Mouse (Mus musculus) embryonic facial prominence, embryonic 14.5 days (tissue): ENCODE measurements at regions not wholly inside any gene's neighbourhood (a gene's known extent, or its start where the extent isn't known, plus 50 kb on each side); places are given as distances from the start of the nearest gene placed in this dataset.
A peak's percentile ranks its signal among the peaks of the same experiment; 100 is the strongest.

Source experiments
- ATAC-seq: fragments of 200-750 bp; cut with Nextera tagmentation; 2 replicates; pipeline ENCODE4 v1.8.0; 2017; ENCODE audit warnings: low read depth, moderate number of reproducible peaks, moderate TSS enrichment
- DNase-seq: peaks from one replicate; pipeline ENCODE4 v3.0.0-alpha.2; 2015; ENCODE audit warnings: low spot score
- H3K27ac ChIP-seq: fragments of 300-500 bp; sonication (generic); replicated peaks from 2 replicates; pipeline ENCODE4 v1.5.1; 2014; ENCODE audit warnings: low read depth, mild to moderate bottlenecking, low read length, moderate library complexity
- H3K27me3 ChIP-seq: fragments of 300-500 bp; sonication (generic); replicated peaks from 2 replicates; pipeline ENCODE4 v1.6.1; 2014; ENCODE audit warnings: low read length; ENCODE audit not compliant: control insufficient read depth, insufficient read depth
- H3K36me3 ChIP-seq: fragments of 300-500 bp; sonication (generic); 2 replicates; pipeline ENCODE4 v1.6.1; 2014; ENCODE audit warnings: low read length, mixed read lengths; ENCODE audit not compliant: control insufficient read depth, insufficient read depth
- H3K4me1 ChIP-seq: fragments of 300-500 bp; sonication (generic); 2 replicates; pipeline ENCODE4 v1.6.1; 2014; ENCODE audit warnings: antibody characterized with exemption, low read length; ENCODE audit not compliant: control insufficient read depth, insufficient read depth
- H3K4me2 ChIP-seq: fragments of 300-500 bp; sonication (generic); 2 replicates; pipeline ENCODE4 v1.6.1; 2014; ENCODE audit warnings: low read depth, mild to moderate bottlenecking, low read length, moderate library complexity, mixed read lengths
- H3K4me3 ChIP-seq: fragments of 300-500 bp; sonication (generic); 2 replicates; pipeline ENCODE4 v1.5.1; 2014; ENCODE audit warnings: low read depth, mild to moderate bottlenecking, low read length
- H3K9ac ChIP-seq: fragments of 300-500 bp; sonication (generic); 2 replicates; pipeline ENCODE4 v1.6.1; 2014; ENCODE audit warnings: low read depth, mild to moderate bottlenecking, low read length, moderate library complexity, mixed read lengths
- H3K9me3 ChIP-seq: fragments of 300-500 bp; sonication (generic); 2 replicates; pipeline ENCODE4 v1.6.1; 2016; ENCODE audit warnings: low read length; ENCODE audit not compliant: control insufficient read depth
- WGBS: fragments of 180-500 bp; shearing (Covaris S2); extraction: QIAGEN DNeasy Blood & Tissue Kit; methylation state at CpG from one replicate; pipeline ENCODE4 v1.1.7; 2014; 5-methylcytosine and 5-hydroxymethylcytosine counted together

GRCm38 (mm10) chr11:50506820-50507497, 76.0 kb upstream of the Rufy1 start:
- Histone ChIP-seq H3K9me3 (no peaks in the 10 kb centered on the region), H3K4me3 (no peak overlapping the region), H3K9ac (no peak overlapping the region), H3K4me2 (no peak overlapping the region), H3K4me1 (no peaks in the 10 kb centered on the region), H3K27ac (no peak overlapping the region), H3K36me3 (no peaks in the 10 kb centered on the region), H3K27me3 (no peaks in the 10 kb centered on the region)
- 66% methylated on average over 5 of the region's 5 CpGs for WGBS
- ATAC-seq = no peak
- no peak for DNase-seq

- H3K27me3 ChIP-seq = no peaks in the 10 kb centered on the region
- H3K27ac ChIP-seq = no peak overlapping the region
- no peaks in the 10 kb centered on the region for H3K9me3 ChIP-seq
- 69% methylated on average over 12 of the region's 12 CpGs for WGBS
- H3K4me3 ChIP-seq = no peak overlapping the region
- H3K4me1 ChIP-seq = no peaks in the 10 kb centered on the region
- H3K9ac ChIP-seq = no peak overlapping the region
- H3K36me3 ChIP-seq = no peaks in the 10 kb centered on the region
- DNase-seq (no peak), ATAC-seq (no peak)
- H3K4me2 ChIP-seq = no peak overlapping the region
Observed at GRCm38 (mm10) chr11:50501352-50501751, 70.4 kb upstream of the Rufy1 start.

- H3K36me3 ChIP-seq = no peaks in the 10 kb centered on the region
- H3K27me3 ChIP-seq = no peaks in the 10 kb centered on the region
- no peak overlapping the region for H3K4me2 ChIP-seq
- no peak for DNase-seq
- H3K9ac ChIP-seq = no peak overlapping the region
- no peaks in the 10 kb centered on the region for H3K9me3 ChIP-seq
- no peak overlapping the region for H3K27ac ChIP-seq
- 86% methylated on average over 5 of the region's 5 CpGs for WGBS
- H3K4me1 ChIP-seq = peaks cover 5% of the 10 kb centered on the region; the same call in 1 of the 2 replicates
- ATAC-seq = no peak
- no peak overlapping the region for H3K4me3 ChIP-seq
Observed at GRCm38 (mm10) chr11:50493123-50493476, 62.2 kb upstream of the Rufy1 start.

- H3K36me3 ChIP-seq = no peaks in the 10 kb centered on the region
- H3K9me3 ChIP-seq = no peaks in the 10 kb centered on the region
- H3K4me3 ChIP-seq = no peak overlapping the region
- no peak overlapping the region for H3K4me2 ChIP-seq
- H3K9ac ChIP-seq = no peak overlapping the region
- peak; percentile 10 for DNase-seq
- no peak overlapping the region; the same call in 1 of the 2 replicates for H3K27ac ChIP-seq
- no peak for ATAC-seq
- peaks cover 10% of the 10 kb centered on the region; the same call in 1 of the 2 replicates for H3K4me1 ChIP-seq
- H3K27me3 ChIP-seq = no peaks in the 10 kb centered on the region
- WGBS = 35% methylated on average over 5 of the region's 5 CpGs
Observed at GRCm38 (mm10) chr11:50492399-50493122, 61.6 kb upstream of the Rufy1 start.

- ATAC-seq = no peak
- no peak overlapping the region for H3K9ac ChIP-seq
- WGBS = 88% methylated on average over 2 of the region's 2 CpGs
Observed at GRCm38 (mm10) chr11:50483821-50484220, 52.9 kb upstream of the Rufy1 start.

GRCm38 (mm10) chr11:50483116-50483515, 52.2 kb upstream of the Rufy1 start:
- Histone ChIP-seq H3K4me2 (no peak overlapping the region), H3K36me3 (no peaks in the 10 kb centered on the region), H3K27ac (no peak overlapping the region), H3K4me3 (no peak overlapping the region), H3K27me3 (no peaks in the 10 kb centered on the region), H3K4me1 (peaks cover 13% of the 10 kb centered on the region; the same call in 1 of the 2 replicates), H3K9me3 (no peaks in the 10 kb centered on the region), H3K9ac (no peak overlapping the region)
- DNase-seq (no peak), ATAC-seq (no peak)
- WGBS = 84% methylated on average over 6 of the region's 6 CpGs

More at GRCm38 (mm10) chr11:50483821-50484220, 52.9 kb upstream of the Rufy1 start:
- Histone ChIP-seq H3K27ac (no peak overlapping the region), H3K9me3 (no peaks in the 10 kb centered on the region), H3K4me3 (no peak overlapping the region), H3K27me3 (no peaks in the 10 kb centered on the region), H3K4me1 (peaks cover 13% of the 10 kb centered on the region; the same call in 1 of the 2 replicates), H3K4me2 (no peak overlapping the region), H3K36me3 (no peaks in the 10 kb centered on the region)
- DNase-seq = no peak

GRCm38 (mm10) chr11:50482607-50483006, 51.7 kb upstream of the Rufy1 start:
- Histone ChIP-seq H3K27ac (no peak overlapping the region), H3K4me3 (no peak overlapping the region), H3K4me1 (peaks cover 9% of the 10 kb centered on the region; the same call in 1 of the 2 replicates), H3K9me3 (no peaks in the 10 kb centered on the region), H3K27me3 (no peaks in the 10 kb centered on the region), H3K9ac (no peak overlapping the region), H3K36me3 (no peaks in the 10 kb centered on the region), H3K4me2 (no peak overlapping the region)
- 50% methylated on average over 3 of the region's 3 CpGs for WGBS
- ATAC-seq (no peak), DNase-seq (peak; percentile 28)
